Mouse (Mus musculus) urinary bladder, postnatal 10 days (tissue): Measurements from ENCODE around the gene Clpb.

Experiments
- DNase-seq: peaks from one replicate; pipeline ENCODE4 v3.0.0; 2022; ENCODE audit warnings: low spot score

Gene Clpb

DNA sequence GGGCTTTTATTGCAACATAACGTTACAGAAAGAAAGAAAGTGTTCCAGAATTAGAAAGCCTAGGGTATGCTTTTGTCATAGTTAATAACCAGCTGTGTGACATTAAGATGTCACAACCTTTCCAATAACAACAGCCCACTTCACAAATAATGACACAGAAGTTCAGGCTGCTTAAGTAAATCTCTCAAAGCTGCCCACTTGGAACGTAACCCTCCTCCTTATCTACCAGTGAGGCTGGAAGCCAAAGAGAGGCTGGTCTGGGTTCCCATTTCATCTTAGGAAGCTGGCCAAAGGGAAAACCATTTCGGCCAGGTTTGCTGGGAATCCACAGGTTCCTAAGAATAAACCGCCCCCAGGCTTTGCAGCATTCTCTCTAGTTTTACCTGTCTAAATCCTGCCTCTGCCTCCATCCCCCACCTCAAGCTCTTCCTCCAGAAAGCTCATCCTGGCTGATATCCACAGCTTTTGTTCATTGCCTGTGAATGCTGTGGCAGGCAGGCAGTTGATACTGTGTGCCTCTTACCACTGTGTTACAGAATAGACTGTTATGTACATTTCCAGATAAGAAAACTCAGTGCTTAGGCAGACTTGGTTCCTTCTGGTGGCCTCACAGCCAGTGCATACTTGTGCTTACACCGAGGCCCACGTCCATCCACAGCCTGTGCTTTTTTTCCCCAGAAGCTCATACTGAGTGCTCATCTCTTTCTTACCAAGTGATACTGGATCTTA is 12.8 kb downstream of the Clpb start:
- DNase-seq, result no peak

GRCm38 (mm10) chr7:101676762-101677308 is 13.4 kb downstream of the Clpb start:
- DNase-seq, result no peak

- DNase-seq, result peak; percentile 30
These were observed 16.2 kb downstream of the Clpb start for GRCm38 (mm10) chr7:101679591-101679990.

DNA sequence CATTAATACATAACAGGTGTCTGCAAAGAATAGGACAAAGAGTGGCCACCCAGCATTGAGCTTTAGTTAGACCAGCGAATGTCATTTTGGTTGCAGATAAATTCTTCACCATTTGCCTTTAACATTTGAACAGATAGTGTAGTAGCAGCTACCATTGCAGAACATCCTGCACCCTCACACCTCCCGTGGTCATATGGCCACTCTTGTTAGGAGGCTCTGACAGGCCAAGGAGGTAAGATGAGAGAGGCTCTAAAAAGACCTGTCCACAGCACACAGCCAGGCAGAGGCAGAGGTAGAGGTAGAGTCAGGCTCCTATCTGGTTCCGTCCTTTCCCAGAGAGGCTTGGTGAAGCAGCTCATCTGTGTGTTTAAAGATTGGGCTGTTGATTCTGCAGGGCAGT is 17.5 kb downstream of the Clpb start:
- DNase-seq, result no peak

DNA sequence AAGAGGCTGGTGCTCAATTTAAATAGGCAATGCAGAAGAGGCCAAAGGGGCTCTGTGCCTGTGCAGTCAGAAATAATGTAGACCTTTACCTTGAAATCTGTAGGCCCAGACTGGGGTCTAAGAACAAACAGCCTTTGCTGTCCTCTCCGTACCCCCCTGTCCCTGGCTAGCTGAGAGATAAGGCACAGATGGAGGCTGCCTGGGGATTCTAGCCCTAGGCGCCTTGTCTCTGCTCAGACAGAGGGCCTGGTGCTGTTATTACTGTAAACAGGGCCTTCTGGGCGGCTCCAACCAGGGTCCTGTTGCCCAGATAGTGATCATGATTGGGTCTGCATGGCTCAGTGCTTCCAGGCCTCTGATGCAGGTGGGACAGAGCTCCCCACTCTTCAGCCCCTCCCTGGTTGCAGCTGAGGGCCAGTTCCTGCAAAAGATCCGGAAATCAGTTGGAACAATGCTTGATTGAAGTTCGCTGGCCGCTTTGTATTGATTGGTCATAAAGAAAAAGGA is 18.2 kb downstream of the Clpb start:
- no peak for DNase-seq

- no peak for DNase-seq
These were observed 19.5 kb downstream of the Clpb start for GRCm38 (mm10) chr7:101682886-101683285.

DNA sequence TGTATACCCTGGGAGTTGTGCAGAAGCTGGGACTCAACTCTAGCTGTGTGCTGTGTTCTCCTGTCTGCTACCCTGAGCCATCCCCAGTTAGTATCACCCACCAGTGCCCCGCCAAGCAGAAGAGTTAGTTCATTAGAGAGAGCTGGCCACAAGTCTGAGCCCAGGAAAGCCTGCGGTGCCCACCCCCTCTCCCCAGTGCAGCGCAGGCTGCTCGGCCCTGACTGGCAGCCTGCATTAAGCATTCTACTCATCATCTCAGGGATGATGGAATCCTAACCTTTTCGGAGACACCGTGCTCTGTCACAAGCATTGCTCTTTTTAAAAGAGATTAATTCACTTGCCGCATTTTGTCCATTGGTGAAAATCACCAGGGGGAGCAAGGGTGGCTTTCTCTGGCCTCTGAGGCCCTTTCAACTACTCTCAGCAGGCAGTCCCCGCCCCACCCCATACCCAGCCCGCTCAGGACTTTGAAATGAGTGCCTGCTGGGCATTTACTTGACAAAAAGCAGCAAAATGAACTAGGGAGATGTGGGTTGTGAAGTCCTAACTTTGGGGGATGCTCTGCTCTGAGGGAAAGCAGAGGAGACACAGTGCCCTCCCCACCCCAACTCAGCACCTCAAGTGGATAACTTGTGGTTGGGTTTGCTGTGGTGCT is 20.7 kb downstream of the Clpb start:
- no peak for DNase-seq

DNA sequence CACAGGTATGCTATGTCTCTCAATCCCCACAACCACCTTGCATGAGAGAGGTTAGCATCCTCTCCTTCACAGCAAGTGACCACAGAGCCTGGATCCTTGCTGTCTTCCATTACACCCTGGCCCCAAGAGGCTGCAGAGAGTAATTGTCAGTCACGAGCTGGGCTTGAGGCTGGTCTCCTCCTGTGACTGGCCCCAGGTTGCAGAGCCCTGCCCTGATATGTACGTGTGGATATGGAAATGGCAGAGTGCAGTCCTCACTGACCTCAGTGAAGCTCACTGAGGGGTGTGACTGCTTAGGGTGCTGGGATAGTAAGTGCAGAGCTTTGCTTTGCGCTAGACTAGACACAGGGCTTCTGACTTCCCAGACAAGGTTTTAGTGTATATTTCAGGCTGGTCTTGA is 21.2 kb downstream of the Clpb start:
- no peak for DNase-seq

- DNase-seq, result no peak
These were observed 23.7 kb downstream of the Clpb start for GRCm38 (mm10) chr7:101687144-101687543.

- no peak for DNase-seq
These were observed 27.0 kb downstream of the Clpb start for GRCm38 (mm10) chr7:101690471-101690870.

- no peak for DNase-seq
These were observed 28.4 kb downstream of the Clpb start for GRCm38 (mm10) chr7:101691863-101692262.

- no peak for DNase-seq
These were observed 29.0 kb downstream of the Clpb start for GRCm38 (mm10) chr7:101692446-101692845.

- DNase-seq, result no peak
These were observed 32.0 kb downstream of the Clpb start for GRCm38 (mm10) chr7:101695483-101695882.

- DNase-seq, result no peak
These were observed 33.7 kb downstream of the Clpb start for GRCm38 (mm10) chr7:101696931-101697723.

- no peak for DNase-seq
These were observed 36.9 kb downstream of the Clpb start for GRCm38 (mm10) chr7:101700296-101700695.

- no peak for DNase-seq
These were observed 39.3 kb downstream of the Clpb start for GRCm38 (mm10) chr7:101702706-101703105.

- no peak for DNase-seq
These were observed 46.2 kb downstream of the Clpb start for GRCm38 (mm10) chr7:101709586-101709985.

- DNase-seq, result no peak
These were observed 46.8 kb downstream of the Clpb start for GRCm38 (mm10) chr7:101710236-101710635.

DNA sequence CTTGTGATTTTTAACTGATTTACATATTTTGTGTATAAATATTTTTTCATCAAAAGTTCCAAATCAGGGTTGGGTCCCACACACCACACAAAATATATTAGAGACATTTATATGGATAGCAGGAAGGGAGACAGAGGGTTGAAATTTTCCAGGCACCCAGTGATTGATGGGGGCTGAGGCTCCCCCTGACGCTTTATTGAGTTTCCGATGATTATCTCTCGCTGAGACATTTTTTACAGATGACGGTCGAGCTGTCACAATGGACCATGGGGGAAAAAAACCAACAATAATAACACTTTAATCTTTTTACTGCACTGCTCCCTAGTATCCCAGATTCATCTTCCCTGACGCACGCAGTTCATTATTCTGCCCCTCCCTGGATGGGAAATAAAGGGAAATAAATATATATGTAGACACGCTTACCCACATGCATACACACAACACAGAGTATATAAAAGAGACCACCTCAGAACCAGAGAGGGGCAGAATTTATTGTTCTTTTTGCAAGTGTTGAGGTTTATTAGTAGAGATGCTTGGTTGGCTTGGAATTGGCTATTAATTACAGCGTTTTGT is 50.5 kb downstream of the Clpb start:
- DNase-seq, result no peak

GRCm38 (mm10) chr7:101715041-101715551 is 51.7 kb downstream of the Clpb start:
- DNase-seq, result no peak

- DNase-seq, result no peak
These were observed 56.9 kb downstream of the Clpb start for GRCm38 (mm10) chr7:101720356-101720755.

GRCm38 (mm10) chr7:101725081-101725480 is 61.6 kb downstream of the Clpb start:
- no peak for DNase-seq
